Mouse (Mus musculus) hindbrain, embryonic 16.5 days (tissue): ENCODE results near the gene Siae. TPM values are rescaled to one million over a fixed set of nuclear protein-coding genes. Genes with fewer than 3 reads are reported as not detected.

Source experiments
- ATAC-seq: fragments of 200-750 bp; cut with Nextera tagmentation; 2 replicates; pipeline ENCODE4 v1.8.0; 2017; ENCODE audit warnings: moderate TSS enrichment, moderate library complexity
- H3K27ac ChIP-seq: fragments of 300-500 bp; sonication (generic); 2 replicates; pipeline ENCODE4 v1.5.1; 2014; ENCODE audit warnings: low read depth, mild to moderate bottlenecking, control low read depth, low read length, moderate library complexity
- H3K27me3 ChIP-seq: fragments of 300-500 bp; sonication (generic); replicated peaks from 2 replicates; pipeline ENCODE4 v1.6.1; 2014; ENCODE audit warnings: low read length; ENCODE audit not compliant: control insufficient read depth, insufficient read depth
- H3K36me3 ChIP-seq: fragments of 300-500 bp; sonication (generic); 2 replicates; pipeline ENCODE4 v1.6.1; 2014; ENCODE audit warnings: mild to moderate bottlenecking, low read length, moderate library complexity, mixed read lengths; ENCODE audit not compliant: control insufficient read depth, insufficient read depth
- H3K4me1 ChIP-seq: fragments of 300-500 bp; sonication (generic); 2 replicates; pipeline ENCODE4 v1.6.1; 2014; ENCODE audit warnings: low read depth, low read length; ENCODE audit not compliant: control insufficient read depth, insufficient read depth
- H3K4me2 ChIP-seq: fragments of 300-500 bp; sonication (generic); 2 replicates; pipeline ENCODE4 v1.6.1; 2014; ENCODE audit warnings: mild to moderate bottlenecking, low read length, control low read depth, moderate library complexity
- H3K4me3 ChIP-seq: fragments of 300-500 bp; sonication (generic); 2 replicates; pipeline ENCODE4 v1.5.1; 2014; ENCODE audit warnings: mild to moderate bottlenecking, low read length, control low read depth, moderate library complexity
- H3K9ac ChIP-seq: fragments of 300-500 bp; sonication (generic); 2 replicates; pipeline ENCODE4 v1.6.1; 2014; ENCODE audit warnings: low read depth, mild to moderate bottlenecking, control low read depth, low read length, moderate library complexity
- H3K9me3 ChIP-seq: fragments of 300-500 bp; sonication (generic); 2 replicates; pipeline ENCODE4 v1.6.1; 2014; ENCODE audit warnings: mild to moderate bottlenecking, low read length, moderate library complexity; ENCODE audit not compliant: control insufficient read depth
- WGBS: fragments of 180-500 bp; shearing (Covaris S2); extraction: QIAGEN DNeasy Blood & Tissue Kit; methylation state at CpG from one replicate; pipeline ENCODE4 v1.1.7; 2014; 5-methylcytosine and 5-hydroxymethylcytosine counted together
- polyA plus RNA-seq: library from polyadenylated mRNA; unstranded; fragments of >200 nt; fragmentation: Nextera tagmentation; extraction: Ambion mirVana; gene quantifications from 2 replicates; pipeline ENCODE4 v1.2.1, GENCODE M21; 2015

The Siae gene
- polyA plus RNA-seq, 1 experiment from 2014 or later: 17.4 TPM

GRCm38 (mm10) chr9:37638721-37639120, 83.2 kb downstream of the Siae start:
- H3K9me3 ChIP-seq: no peaks in the 10 kb centered on the region
- no peak overlapping the region for H3K9ac ChIP-seq
- 87% methylated on average over 3 of the region's 3 CpGs for WGBS
- ATAC-seq: no peak
- no peak overlapping the region for H3K4me2 ChIP-seq
- H3K36me3 ChIP-seq: no peaks in the 10 kb centered on the region
- no peaks in the 10 kb centered on the region for H3K4me1 ChIP-seq
- no peak overlapping the region for H3K4me3 ChIP-seq
- H3K27me3 ChIP-seq: no peaks in the 10 kb centered on the region
- no peak overlapping the region for H3K27ac ChIP-seq

- ATAC-seq: no peak
- Histone ChIP-seq H3K27me3 (no peaks in the 10 kb centered on the region), H3K36me3 (peaks cover 14% of the 10 kb centered on the region), H3K9me3 (no peaks in the 10 kb centered on the region), H3K4me3 (no peak overlapping the region), H3K27ac (no peak overlapping the region), H3K4me2 (no peak overlapping the region), H3K4me1 (no peaks in the 10 kb centered on the region), H3K9ac (no peak overlapping the region)
- WGBS: 83% methylated on average over 3 of the region's 3 CpGs
Measured at GRCm38 (mm10) chr9:37646246-37646645, 90.7 kb downstream of the Siae start.

- ATAC-seq: no peak
- 95% methylated on average over 5 of the region's 5 CpGs for WGBS
- Histone ChIP-seq H3K9ac (no peak overlapping the region), H3K4me2 (no peak overlapping the region), H3K4me3 (no peak overlapping the region), H3K27ac (no peak overlapping the region), H3K9me3 (no peaks in the 10 kb centered on the region), H3K27me3 (no peaks in the 10 kb centered on the region), H3K36me3 (peaks cover 35% of the 10 kb centered on the region), H3K4me1 (no peaks in the 10 kb centered on the region)
Measured at GRCm38 (mm10) chr9:37650639-37651038, 95.1 kb downstream of the Siae start.

- no peak overlapping the region for H3K9ac ChIP-seq
- no peak overlapping the region for H3K4me2 ChIP-seq
- H3K36me3 ChIP-seq: peaks cover 35% of the 10 kb centered on the region
- 86% methylated on average over 5 of the region's 5 CpGs for WGBS
- H3K4me1 ChIP-seq: peaks cover 11% of the 10 kb centered on the region
- H3K27ac ChIP-seq: no peak overlapping the region
- no peaks in the 10 kb centered on the region for H3K27me3 ChIP-seq
- H3K9me3 ChIP-seq: no peaks in the 10 kb centered on the region
- ATAC-seq: no peak
- no peak overlapping the region for H3K4me3 ChIP-seq
Measured at GRCm38 (mm10) chr9:37653836-37654235, 98.3 kb downstream of the Siae start.

- H3K27ac ChIP-seq: no peak overlapping the region
- no peaks in the 10 kb centered on the region for H3K27me3 ChIP-seq
- no peak for ATAC-seq
- H3K9ac ChIP-seq: peak overlapping the region; percentile 75; the same call in 1 of the 2 replicates
- peaks cover 11% of the 10 kb centered on the region for H3K4me1 ChIP-seq
- H3K36me3 ChIP-seq: peaks cover 23% of the 10 kb centered on the region
- WGBS: 69% methylated on average over 8 of the region's 8 CpGs
- H3K9me3 ChIP-seq: no peaks in the 10 kb centered on the region
- H3K4me2 ChIP-seq: peak overlapping the region; percentile 95
- peak overlapping the region; percentile 68 for H3K4me3 ChIP-seq
Measured at GRCm38 (mm10) chr9:37655961-37656360, 100.5 kb downstream of the Siae start.

GRCm38 (mm10) chr9:37656439-37656881, 101.0 kb downstream of the Siae start:
- peak overlapping the region; percentile 75 for H3K9ac ChIP-seq

GRCm38 (mm10) chr9:37656931-37657481, 101.5 kb downstream of the Siae start, which contains the start of gene Tbrg1:
Tbrg1 (minus strand) TSS chr9:37657312.
- peak within 1 kb of the TSS; percentile 68 for H3K4me3 ChIP-seq
- peaks cover 11% of the 10 kb centered on the region for H3K4me1 ChIP-seq
- no peaks in the 10 kb centered on the region for H3K27me3 ChIP-seq
- H3K36me3 ChIP-seq: peaks cover 17% of the 10 kb centered on the region
- peak within 1 kb of the TSS; percentile 95 for H3K4me2 ChIP-seq
- H3K9ac ChIP-seq: peak within 1 kb of the TSS; percentile 75
- under 1% methylated on average over 36 of the region's 36 CpGs for WGBS
- ATAC-seq: peak; percentile 96
- H3K9me3 ChIP-seq: no peaks in the 10 kb centered on the region
- H3K27ac ChIP-seq: peak within 1 kb of the TSS; percentile 69

More at GRCm38 (mm10) chr9:37656439-37656881, 101.0 kb downstream of the Siae start:
- no peaks in the 10 kb centered on the region for H3K9me3 ChIP-seq
- peak overlapping the region; percentile 95 for H3K4me2 ChIP-seq
- H3K4me3 ChIP-seq: peak overlapping the region; percentile 68
- peaks cover 11% of the 10 kb centered on the region for H3K4me1 ChIP-seq
- H3K36me3 ChIP-seq: peaks cover 20% of the 10 kb centered on the region
- H3K27ac ChIP-seq: no peak overlapping the region
- peak; percentile 5 for ATAC-seq
- 1% methylated on average over 10 of the region's 10 CpGs for WGBS
- H3K27me3 ChIP-seq: no peaks in the 10 kb centered on the region

GRCm38 (mm10) chr9:37659413-37659812, 103.9 kb downstream of the Siae start:
- Histone ChIP-seq H3K4me3 (no peak overlapping the region), H3K9ac (no peak overlapping the region), H3K4me1 (peaks cover 11% of the 10 kb centered on the region), H3K36me3 (no peaks in the 10 kb centered on the region), H3K4me2 (no peak overlapping the region), H3K9me3 (no peaks in the 10 kb centered on the region), H3K27ac (no peak overlapping the region), H3K27me3 (no peaks in the 10 kb centered on the region)
- no peak for ATAC-seq
- 87% methylated on average over 6 of the region's 6 CpGs for WGBS

- 81% methylated on average over 1 of the region's 1 CpGs for WGBS
- Histone ChIP-seq H3K9ac (no peak overlapping the region), H3K4me3 (no peak overlapping the region), H3K9me3 (no peaks in the 10 kb centered on the region), H3K27ac (no peak overlapping the region), H3K4me1 (no peaks in the 10 kb centered on the region), H3K36me3 (no peaks in the 10 kb centered on the region), H3K27me3 (no peaks in the 10 kb centered on the region), H3K4me2 (no peak overlapping the region)
- no peak for ATAC-seq
Measured at GRCm38 (mm10) chr9:37663210-37663609, 107.7 kb downstream of the Siae start.
